Mouse (Mus musculus) erythroblast, adult 5-6 weeks (primary cell): ENCODE data around the gene Ss18l1. TPM values are rescaled to one million over a fixed set of nuclear protein-coding genes. Genes with fewer than 3 reads are reported as not detected.

Experiments
- ATAC-seq: replicated peaks from 2 replicates; pipeline ENCODE4 v1.8.0; 2016; ENCODE audit warnings: moderate number of reproducible peaks, mild to moderate bottlenecking, moderate TSS enrichment, inconsistent platforms; ENCODE audit not compliant: poor library complexity, low FRiP score, severe bottlenecking
- total RNA-seq, 2 experiments: library from RNA; stranded (forward) in 1 of 2; stranded (reverse) in 1 of 2; fragments of 150-400 nt in 1 of 2; fragments of 200-764, 138-1000 nt in 1 of 2; gene quantifications; 2 replicates each; pipeline versions ENCODE4 v1.2.3 to v1.2.4; 2015 to 2017; ENCODE audit warnings: low replicate concordance in 2 of 2

Gene Ss18l1
- total RNA-seq, 2 experiments from 2014 or later = 0.34 TPM; not detected in 1

- no peak for ATAC-seq
Observed at GRCm38 (mm10) chr2:180033956-180034355, 8.4 kb upstream of the Ss18l1 start.

- no peak for ATAC-seq
Observed at GRCm38 (mm10) chr2:180034753-180035152, 7.6 kb upstream of the Ss18l1 start.

GRCm38 (mm10) chr2:180040406-180040805, 1.9 kb upstream of the Ss18l1 start:
- ATAC-seq = no peak

GRCm38 (mm10) chr2:180041577-180042255, 593 bp upstream of the Ss18l1 start:
- peak; percentile 14 for ATAC-seq

GRCm38 (mm10) chr2:180042858-180043515, 678 bp downstream of the Ss18l1 start:
- no peak for ATAC-seq

- ATAC-seq = no peak
Observed at GRCm38 (mm10) chr2:180045283-180045682, 3.0 kb downstream of the Ss18l1 start.

- ATAC-seq = no peak
Observed at GRCm38 (mm10) chr2:180047580-180047979, 5.3 kb downstream of the Ss18l1 start.

- no peak for ATAC-seq
Observed at GRCm38 (mm10) chr2:180047980-180048635, 5.8 kb downstream of the Ss18l1 start.

GRCm38 (mm10) chr2:180050986-180051385, 8.7 kb downstream of the Ss18l1 start:
- ATAC-seq = peak; percentile 75

- ATAC-seq = 0 out of 2 replicates have a peak, but pooled peaks have one; percentile 14
Observed at GRCm38 (mm10) chr2:180051986-180052733, 9.9 kb downstream of the Ss18l1 start.

- no peak for ATAC-seq
Observed at GRCm38 (mm10) chr2:180053001-180053400, 10.7 kb downstream of the Ss18l1 start.

GRCm38 (mm10) chr2:180063338-180064131, 21.2 kb downstream of the Ss18l1 start:
- no peak for ATAC-seq

GRCm38 (mm10) chr2:180069770-180070480, 27.6 kb downstream of the Ss18l1 start:
- peak; percentile 34 for ATAC-seq

- peak; percentile 95 for ATAC-seq
Observed at GRCm38 (mm10) chr2:180070481-180071453, 28.5 kb downstream of the Ss18l1 start, which contains the start of gene Mtg2. Gene Mtg2, plus strand, starts transcription at chr2:180070588.

GRCm38 (mm10) chr2:180071671-180072070, 29.4 kb downstream of the Ss18l1 start:
- no peak for ATAC-seq

- no peak for ATAC-seq
Observed at GRCm38 (mm10) chr2:180072886-180073285, 30.6 kb downstream of the Ss18l1 start.

GRCm38 (mm10) chr2:180077622-180078021, 35.3 kb downstream of the Ss18l1 start:
- no peak for ATAC-seq

GRCm38 (mm10) chr2:180080680-180081079, 38.4 kb downstream of the Ss18l1 start:
- ATAC-seq = no peak
